Mouse (Mus musculus) brain, adult 2 months (tissue): Measurements from ENCODE around the gene Cdh23.

Experiments used
- DNase-seq: peaks from one replicate; pipeline ENCODE4 v3.0.0; 2011; ENCODE audit warnings: low read depth, low spot score

The Cdh23 gene

GRCm38 (mm10) chr10:60285183-60285582 lies 411.1 kb downstream of the Cdh23 start:
- DNase-seq = no peak

GRCm38 (mm10) chr10:60284676-60285111 lies 411.6 kb downstream of the Cdh23 start:
- DNase-seq = no peak

- DNase-seq = no peak
Measured at GRCm38 (mm10) chr10:60284248-60284647, 412.0 kb downstream of the Cdh23 start.

DNA sequence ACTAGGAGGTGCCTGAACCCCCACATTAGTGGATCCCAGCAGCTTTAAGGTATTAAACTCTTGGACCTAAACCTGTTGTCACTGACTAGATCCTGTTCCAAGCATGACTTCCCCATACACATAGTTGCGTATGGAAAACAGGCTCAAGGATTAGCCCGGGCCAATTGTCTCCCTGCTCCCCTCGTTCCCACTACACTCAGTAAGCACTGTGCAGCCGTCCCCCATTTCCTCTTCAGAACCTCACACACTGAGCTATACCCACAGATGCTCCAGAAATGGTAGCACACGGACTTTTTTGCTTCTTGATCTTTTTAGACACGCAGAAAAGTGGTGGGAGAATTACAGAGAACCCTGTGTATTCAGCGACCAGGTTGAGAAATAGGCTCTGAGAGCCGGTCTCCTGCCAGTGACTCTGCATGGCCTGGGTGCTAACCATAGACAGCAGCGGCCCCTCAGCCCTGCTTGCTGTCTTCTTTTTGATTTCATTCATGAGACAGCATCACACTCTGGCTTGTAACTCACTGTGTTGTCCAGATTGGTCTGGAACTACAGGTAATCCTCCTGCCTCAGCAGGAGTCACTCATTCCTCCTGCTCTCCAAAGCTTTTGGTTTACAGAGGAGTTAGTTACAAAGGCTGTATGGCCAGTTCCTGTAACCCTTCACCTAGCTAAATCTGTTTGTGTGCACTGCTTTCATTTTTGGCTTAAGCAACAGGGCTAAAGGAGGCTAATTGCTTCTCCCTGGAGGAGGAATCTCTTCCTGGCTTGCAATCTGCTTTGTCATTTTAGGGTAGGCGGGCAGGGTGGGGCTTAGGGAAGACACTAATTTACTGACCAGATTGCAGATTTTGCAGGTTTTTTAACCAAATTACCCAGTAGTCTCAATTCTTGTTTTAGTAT lies 413.9 kb downstream of the Cdh23 start:
- peak; percentile 79 for DNase-seq

DNA sequence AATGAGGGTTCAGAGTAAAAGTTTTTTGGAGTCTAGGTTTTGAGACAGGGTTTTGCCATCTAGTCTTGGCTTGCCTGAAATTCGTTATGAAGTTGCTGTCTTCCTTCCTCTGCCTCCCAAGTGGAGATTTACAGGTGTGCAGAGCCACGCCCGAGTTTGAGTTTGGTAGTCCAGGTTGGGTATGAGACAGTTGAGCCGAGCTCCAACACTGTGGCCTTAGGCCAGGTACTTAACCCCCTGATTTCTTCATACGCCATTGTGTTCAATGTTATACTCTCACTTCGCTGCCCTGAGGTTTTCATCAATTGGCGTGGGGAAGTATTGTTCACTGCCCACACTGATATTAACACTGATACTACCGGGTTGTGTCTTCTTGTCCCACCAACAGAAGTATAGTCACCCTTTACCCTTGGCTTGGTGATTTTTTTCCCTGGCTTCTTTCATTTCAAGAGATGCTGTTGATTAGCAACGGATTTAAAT lies 414.7 kb downstream of the Cdh23 start:
- no peak for DNase-seq

- no peak for DNase-seq
Measured at GRCm38 (mm10) chr10:60280353-60280752, 415.9 kb downstream of the Cdh23 start.

DNA sequence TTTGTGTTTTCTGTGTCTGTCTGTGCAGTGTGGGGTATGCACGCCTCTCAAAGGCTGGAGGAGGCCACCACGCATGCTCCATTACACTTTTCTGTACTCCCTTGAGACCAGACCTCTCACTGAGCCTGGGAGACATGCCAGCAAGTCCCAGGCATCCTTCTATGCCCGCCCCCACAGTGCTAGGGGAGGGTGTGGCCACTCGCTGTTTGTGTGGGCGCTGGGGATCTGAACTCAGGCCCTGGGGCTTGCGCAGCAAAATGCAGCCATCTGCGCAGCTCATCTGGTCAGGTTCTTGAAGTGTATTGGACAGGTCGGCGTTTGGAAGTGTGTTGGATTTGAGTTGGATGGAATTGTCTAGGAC lies 416.4 kb downstream of the Cdh23 start:
- DNase-seq = peak; percentile 88

DNA sequence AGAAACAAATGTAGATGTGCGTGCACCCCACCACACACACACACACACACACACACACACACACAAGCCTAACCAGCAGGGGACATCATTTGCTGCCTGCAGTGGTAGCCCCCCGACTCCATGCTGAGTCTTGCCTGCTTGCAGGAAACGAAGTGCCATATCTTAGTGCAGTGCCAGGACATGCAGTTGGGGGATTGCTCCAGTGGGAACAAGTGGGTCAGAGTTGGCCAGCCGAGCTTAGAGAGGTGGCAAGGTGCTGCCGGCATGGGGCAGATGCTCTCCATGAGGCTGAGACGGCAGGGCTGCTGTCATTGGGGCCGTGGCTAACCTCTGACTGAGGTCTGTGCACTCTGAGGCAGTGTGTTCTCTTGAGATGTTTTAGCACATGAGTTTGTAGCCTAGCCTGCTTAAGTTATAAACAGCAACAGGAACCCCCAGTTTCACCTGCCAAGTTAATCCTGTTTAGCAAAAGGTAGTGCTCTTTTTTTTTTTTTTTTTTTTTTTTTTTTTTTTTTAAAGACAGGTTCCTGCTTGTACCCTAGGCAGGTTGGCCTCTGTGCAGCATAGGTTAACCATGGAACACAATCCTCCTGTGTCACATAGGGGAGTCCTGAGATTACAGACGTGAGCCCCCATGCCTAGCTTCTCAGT lies 416.9 kb downstream of the Cdh23 start:
- no peak for DNase-seq

DNA sequence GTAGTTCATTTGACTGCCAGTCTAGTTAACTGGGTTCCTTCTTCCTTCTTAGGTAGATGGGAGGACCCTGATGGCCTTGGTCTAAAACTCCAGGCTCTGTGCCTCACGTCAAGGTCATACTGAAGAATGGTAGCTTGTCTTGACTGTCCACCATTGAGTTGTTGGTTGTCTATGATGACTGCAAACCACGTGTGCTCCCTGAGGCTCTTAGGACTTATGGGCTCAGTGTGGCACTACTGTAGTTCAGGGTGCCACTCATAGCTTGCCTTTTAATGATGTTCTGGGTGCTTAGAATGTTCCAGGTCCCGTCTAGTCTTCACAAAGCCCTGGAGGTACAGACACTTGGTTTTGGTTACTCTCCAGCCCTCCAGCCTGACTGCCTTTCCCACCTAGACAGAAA lies 417.5 kb downstream of the Cdh23 start:
- DNase-seq = no peak

DNA sequence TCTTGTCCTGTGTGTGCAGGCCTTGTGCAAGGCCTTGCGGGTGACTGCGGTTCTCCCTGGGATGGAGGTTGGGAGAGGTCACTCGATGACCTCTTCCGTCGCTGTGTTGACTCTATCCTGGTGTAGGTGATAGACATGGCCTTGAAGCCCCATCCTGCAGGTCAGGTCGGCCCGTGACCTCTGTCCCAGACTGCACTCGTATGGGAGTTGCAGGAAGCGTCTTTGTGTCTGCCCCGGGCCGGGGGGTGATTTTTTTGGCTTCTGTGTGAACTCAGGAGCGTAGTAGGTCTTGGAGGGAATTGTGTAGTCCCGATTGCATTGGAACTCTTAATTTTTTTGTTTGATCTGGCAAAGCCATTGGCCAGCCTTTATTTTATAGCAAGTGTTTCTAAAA lies 418.3 kb downstream of the Cdh23 start:
- DNase-seq = no peak

- peak; percentile 97 for DNase-seq
Measured at GRCm38 (mm10) chr10:60277207-60278005, 418.9 kb downstream of the Cdh23 start, which contains the start of gene Psap. TSS of gene Psap (plus strand) at chr10:60277627.

GRCm38 (mm10) chr10:60273382-60273781 lies 422.9 kb downstream of the Cdh23 start:
- DNase-seq = no peak

- no peak for DNase-seq
Measured at GRCm38 (mm10) chr10:60272241-60272640, 424.0 kb downstream of the Cdh23 start.

- no peak for DNase-seq
Measured at GRCm38 (mm10) chr10:60271015-60271414, 425.3 kb downstream of the Cdh23 start.

GRCm38 (mm10) chr10:60269141-60270064 lies 426.9 kb downstream of the Cdh23 start:
- no peak for DNase-seq

DNA sequence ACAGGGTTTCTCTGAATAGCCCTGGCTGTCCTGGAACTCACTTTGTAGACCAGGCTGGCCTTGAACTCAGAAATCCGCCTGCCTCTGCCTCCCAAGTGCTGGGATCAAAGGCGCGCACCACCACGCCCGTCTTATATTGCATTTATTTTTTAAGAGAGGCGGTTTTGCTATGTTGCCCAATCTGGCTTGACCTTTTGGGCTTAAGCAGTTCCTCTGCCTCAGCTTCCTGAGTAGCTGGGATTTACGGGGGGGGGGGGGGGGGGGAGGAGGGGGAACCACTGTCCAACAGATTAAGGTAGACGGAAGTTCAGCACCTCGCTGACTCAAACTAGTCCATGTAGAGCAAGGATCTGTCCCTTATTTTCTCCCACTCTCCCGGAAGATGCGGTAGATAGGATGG lies 427.6 kb downstream of the Cdh23 start:
- DNase-seq = no peak

GRCm38 (mm10) chr10:60266842-60267401 lies 429.4 kb downstream of the Cdh23 start:
- no peak for DNase-seq

DNA sequence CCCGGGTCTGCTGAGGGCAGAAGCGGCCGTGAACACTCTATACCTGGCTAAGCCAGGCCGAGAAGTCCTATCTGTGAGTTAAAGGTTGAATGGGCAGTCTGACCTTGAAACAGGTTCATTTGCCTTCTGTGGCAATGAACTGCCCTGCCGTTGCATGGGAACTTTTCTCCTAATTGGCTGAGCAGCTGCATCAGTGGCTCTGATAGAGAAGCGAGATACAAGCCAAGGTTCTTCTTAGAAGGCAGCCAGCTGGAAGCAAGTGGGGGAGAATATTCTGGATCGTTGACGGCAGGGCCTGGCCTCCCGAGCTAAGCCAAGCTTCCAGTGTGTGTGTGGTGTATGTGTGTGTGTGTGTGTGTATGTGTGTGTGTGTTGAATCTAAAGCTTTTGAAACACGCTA lies 431.0 kb downstream of the Cdh23 start:
- DNase-seq = peak; percentile 27

DNA sequence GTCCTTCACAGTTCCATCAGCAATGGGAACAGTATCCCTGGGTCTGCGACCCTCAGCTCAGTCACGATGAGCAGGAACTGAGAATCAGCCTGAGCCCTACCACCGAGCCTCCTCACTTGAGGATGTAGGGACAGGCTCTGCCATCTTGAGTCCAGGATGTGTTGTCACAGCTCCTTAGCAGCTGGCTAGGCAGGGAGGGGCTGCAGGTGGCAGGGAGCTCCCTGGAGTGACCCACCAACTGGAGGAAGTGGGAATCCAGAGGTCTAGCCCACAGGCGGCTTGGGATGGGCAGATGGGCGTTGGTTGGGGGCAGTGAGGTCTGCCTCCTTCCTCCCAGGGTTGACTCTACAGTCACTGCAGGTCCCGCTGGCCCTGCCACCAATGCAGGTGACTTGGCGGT lies 432.9 kb downstream of the Cdh23 start:
- DNase-seq = no peak

- DNase-seq = peak; percentile 94
Measured at GRCm38 (mm10) chr10:60262386-60262785, 433.9 kb downstream of the Cdh23 start.

DNA sequence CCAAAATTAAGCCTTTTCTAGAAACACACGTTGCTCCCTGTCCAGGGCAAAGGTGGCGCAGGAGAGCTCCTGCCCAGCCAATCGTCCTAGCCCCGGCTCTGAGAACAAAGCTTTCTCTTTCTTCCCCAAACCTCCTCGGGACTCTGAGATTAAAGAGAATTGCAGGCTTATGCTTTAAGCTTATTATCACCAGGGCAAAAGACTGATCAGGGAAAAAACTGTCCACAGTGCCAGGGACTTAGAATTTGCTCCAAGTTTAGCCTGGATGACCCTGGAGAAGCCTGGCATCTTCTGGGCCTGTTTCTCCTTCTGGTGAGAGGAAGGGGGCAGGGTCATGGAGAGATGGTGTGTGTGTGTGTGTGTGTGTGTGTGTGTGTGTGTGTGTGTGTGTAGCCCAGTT lies 434.8 kb downstream of the Cdh23 start:
- DNase-seq = no peak
